Mouse (Mus musculus) heart, postnatal 0 days (tissue): ENCODE results near the gene Gm49373. TPM values are rescaled to one million over a fixed set of nuclear protein-coding genes. Genes with fewer than 3 reads are reported as not detected.

ENCODE experiments used
- ATAC-seq: fragments of 200-750 bp; cut with Nextera tagmentation; 2 replicates; pipeline ENCODE4 v1.8.0; 2017; ENCODE audit warnings: low read depth, moderate number of reproducible peaks, moderate library complexity; ENCODE audit not compliant: insufficient read depth
- DNase-seq: peaks from one replicate; pipeline ENCODE4 v3.0.0-alpha.2; 2016; ENCODE audit warnings: low spot score
- H3K27ac ChIP-seq: fragments of 300-500 bp; sonication (generic); 2 replicates; pipeline ENCODE4 v1.5.1; 2014; ENCODE audit warnings: low read depth, mild to moderate bottlenecking
- H3K27me3 ChIP-seq: fragments of 300-500 bp; sonication (generic); 2 replicates; pipeline ENCODE4 v1.6.1; 2014; ENCODE audit warnings: low read length, mixed read lengths; ENCODE audit not compliant: control insufficient read depth, insufficient read depth
- H3K36me3 ChIP-seq: fragments of 300-500 bp; sonication (generic); replicated peaks from 2 replicates; pipeline ENCODE4 v1.6.1; 2014; ENCODE audit warnings: low read length, mixed read lengths; ENCODE audit not compliant: control insufficient read depth, insufficient read depth
- H3K4me1 ChIP-seq: fragments of 300-500 bp; sonication (generic); 2 replicates; pipeline ENCODE4 v1.6.1; 2014; ENCODE audit warnings: antibody characterized with exemption; ENCODE audit not compliant: control insufficient read depth, insufficient read depth
- H3K4me2 ChIP-seq: fragments of 300-500 bp; sonication (generic); 2 replicates; pipeline ENCODE4 v1.6.1; 2014; ENCODE audit warnings: low read depth, mild to moderate bottlenecking, low read length, moderate library complexity
- H3K4me3 ChIP-seq: fragments of 300-500 bp; sonication (generic); 2 replicates; pipeline ENCODE4 v1.5.1; 2014; ENCODE audit warnings: low read depth, low read length
- H3K9ac ChIP-seq: fragments of 300-500 bp; sonication (generic); replicated peaks from 2 replicates; pipeline ENCODE4 v1.6.1; 2014; ENCODE audit warnings: low read depth, low read length, mixed read lengths
- H3K9me3 ChIP-seq: fragments of 300-500 bp; sonication (generic); replicated peaks from 2 replicates; pipeline ENCODE4 v1.6.1; 2016; ENCODE audit warnings: low read length; ENCODE audit not compliant: control insufficient read depth
- CTCF ChIP-seq: IDR thresholded peaks from 2 replicates; pipeline ENCODE4 v1.5.1; 2016; ENCODE audit warnings: antibody characterized with exemption, control low read depth, low read depth
- EP300 ChIP-seq: IDR thresholded peaks from 2 replicates; pipeline ENCODE4 v1.6.1; 2016; ENCODE audit warnings: antibody characterized with exemption, low read depth
- WGBS: fragments of 180-500 bp; shearing (Covaris S2); extraction: QIAGEN DNeasy Blood & Tissue Kit; methylation state at CpG from one replicate; pipeline ENCODE4 v1.1.7; 2014; 5-methylcytosine and 5-hydroxymethylcytosine counted together
- polyA plus RNA-seq: library from polyadenylated mRNA; unstranded; fragments of >200 nt; fragmentation: Nextera tagmentation; extraction: Ambion mirVana; gene quantifications from 2 replicates; pipeline ENCODE4 v1.2.1, GENCODE M21; 2015
- total RNA-seq: library from RNA; depleted of rRNA; stranded (reverse); fragments of >200 nt; gene quantifications from 2 replicates; pipeline ENCODE4 v1.2.3, GENCODE M21; 2014; ENCODE audit warnings: low replicate concordance

The Gm49373 gene
- total and polyA plus RNA-seq, 2 experiments from 2014 or later, result 0.18 TPM; not detected in 1

- Histone ChIP-seq H3K36me3 (0 out of 2 replicates have a peak, but pooled peaks cover 5% of the 10 kb centered on the region), H3K4me1 (peaks cover 32% of the 10 kb centered on the region), H3K27ac (no peak overlapping the region), H3K4me3 (no peak overlapping the region), H3K27me3 (peaks cover 23% of the 10 kb centered on the region), H3K9ac (no peak overlapping the region), H3K4me2 (no peak overlapping the region), H3K9me3 (no peaks in the 10 kb centered on the region)
- no peak for ATAC-seq
- no peak for DNase-seq
- WGBS, result 70% methylated on average over 8 of the region's 8 CpGs
- TF ChIP-seq EP300, result no peak
- no peak for TF ChIP-seq CTCF
Measured at GRCm38 (mm10) chr9:21027774-21028290, 45.1 kb downstream of the Gm49373 start.

- Histone ChIP-seq H3K36me3 (0 out of 2 replicates have a peak, but pooled peaks cover 5% of the 10 kb centered on the region), H3K27ac (no peak overlapping the region), H3K9ac (no peak overlapping the region), H3K4me2 (no peak overlapping the region), H3K9me3 (no peaks in the 10 kb centered on the region), H3K4me3 (no peak overlapping the region), H3K4me1 (peaks cover 23% of the 10 kb centered on the region), H3K27me3 (peaks cover 13% of the 10 kb centered on the region)
- DNase-seq (no peak), ATAC-seq (no peak)
- WGBS, result 80% methylated on average over 12 of the region's 12 CpGs
- TF ChIP-seq CTCF (no peak), EP300 (no peak)
Measured at GRCm38 (mm10) chr9:21026849-21027248, 46.0 kb downstream of the Gm49373 start.

DNA sequence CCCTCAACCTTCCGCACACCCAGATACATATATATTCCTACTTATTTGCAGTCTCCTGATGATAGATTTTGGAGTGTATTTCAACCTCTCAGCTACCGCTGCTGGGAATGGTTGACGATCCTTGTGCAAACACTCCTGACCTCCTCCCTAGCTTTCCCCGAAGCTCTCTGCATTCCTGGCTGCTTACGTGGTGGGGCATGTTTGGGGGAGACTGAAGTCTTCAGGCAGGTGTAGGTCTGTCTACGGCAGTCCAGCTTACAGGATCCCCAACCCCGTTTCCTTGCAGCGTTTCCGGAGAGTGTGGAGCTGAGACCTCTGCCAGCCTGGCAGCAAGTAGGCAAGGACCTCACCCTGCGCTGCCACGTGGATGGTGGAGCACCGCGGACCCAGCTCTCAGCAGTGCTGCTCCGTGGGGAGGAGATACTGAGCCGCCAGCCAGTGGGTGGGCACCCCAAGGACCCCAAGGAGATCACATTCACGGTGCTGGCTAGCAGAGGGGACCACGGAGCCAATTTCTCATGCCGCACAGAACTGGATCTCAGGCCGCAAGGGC is 47.6 kb downstream of the Gm49373 start:
- ATAC-seq (no peak), DNase-seq (no peak)
- TF ChIP-seq CTCF (no peak), EP300 (no peak)
- Histone ChIP-seq H3K9me3 (no peaks in the 10 kb centered on the region), H3K9ac (no peak overlapping the region), H3K4me1 (peaks cover 15% of the 10 kb centered on the region), H3K4me3 (no peak overlapping the region), H3K4me2 (no peak overlapping the region), H3K27ac (no peak overlapping the region), H3K27me3 (peaks cover 11% of the 10 kb centered on the region; the same call in 1 of the 2 replicates), H3K36me3 (0 out of 2 replicates have a peak, but pooled peaks cover 5% of the 10 kb centered on the region)
- WGBS, result 66% methylated on average over 19 of the region's 19 CpGs

GRCm38 (mm10) chr9:21022726-21023125 is 50.2 kb downstream of the Gm49373 start:
- H3K4me1 ChIP-seq, result no peaks in the 10 kb centered on the region
- H3K36me3 ChIP-seq, result 0 out of 2 replicates have a peak, but pooled peaks cover under 1% of the 10 kb centered on the region
- ATAC-seq (no peak), DNase-seq (no peak)
- H3K27me3 ChIP-seq, result peaks cover 5% of the 10 kb centered on the region; the same call in 1 of the 2 replicates
- H3K4me3 ChIP-seq, result no peak overlapping the region
- 64% methylated on average over 1 of the region's 1 CpGs for WGBS
- no peak overlapping the region for H3K4me2 ChIP-seq
- no peak overlapping the region for H3K9ac ChIP-seq
- H3K27ac ChIP-seq, result no peak overlapping the region
- TF ChIP-seq EP300 (no peak), CTCF (peak; percentile 22; the same call in 1 of the 2 replicates)
- H3K9me3 ChIP-seq, result no peaks in the 10 kb centered on the region

- 57% methylated on average over 6 of the region's 6 CpGs for WGBS
- H3K27ac ChIP-seq, result no peak overlapping the region
Measured at GRCm38 (mm10) chr9:21022288-21022687, 50.6 kb downstream of the Gm49373 start.

More at GRCm38 (mm10) chr9:21022288-21022687, 50.6 kb downstream of the Gm49373 start:
- no peak overlapping the region for H3K9ac ChIP-seq
- no peak for DNase-seq
- H3K9me3 ChIP-seq, result no peaks in the 10 kb centered on the region
- peaks cover 6% of the 10 kb centered on the region; the same call in 1 of the 2 replicates for H3K27me3 ChIP-seq
- no peaks in the 10 kb centered on the region; the same call in 1 of the 2 replicates for H3K4me1 ChIP-seq
- no peak for ATAC-seq
- no peak overlapping the region for H3K4me2 ChIP-seq
- H3K36me3 ChIP-seq, result no peaks in the 10 kb centered on the region
- H3K4me3 ChIP-seq, result no peak overlapping the region
- TF ChIP-seq CTCF (no peak), EP300 (no peak)
